Mouse (Mus musculus): ENCODE results near the gene H2-Ob.

GRCm38 (mm10) chr17:34280499-34281038 lies 41.9 kb downstream of the H2-Ob start:
- TF ChIP-seq CTCF (IDR thresholded peaks at IDR 0.05; ENCODE audit: extremely low read depth, insufficient read length, insufficient replicate concordance, low read depth, low read length) (no peak), POLR2A (IDR thresholded peaks at IDR 0.05; ENCODE audit: low read depth, low read length) (no peak)
